Comparison of ENCODE assay signal across 30 mouse cellular contexts in the genomic region with DNA sequence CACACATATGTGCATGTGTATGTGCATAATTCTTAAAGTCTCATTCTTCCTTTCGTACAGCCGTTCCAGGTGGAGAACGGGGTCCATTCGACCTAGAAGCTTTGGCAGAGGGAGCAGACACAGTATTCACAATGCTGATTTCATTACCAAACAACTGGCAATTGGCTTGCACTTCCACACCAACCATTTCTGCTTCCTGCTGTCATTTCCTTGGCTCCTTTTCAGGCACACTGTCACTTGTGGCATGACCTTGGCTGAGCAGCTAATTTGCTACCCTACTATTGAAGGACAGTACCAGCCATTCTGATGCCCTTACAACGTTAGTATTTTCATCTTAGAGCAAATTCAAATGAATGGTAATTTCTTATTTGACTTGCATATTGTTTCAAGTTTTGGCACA.
DNase-seq lines count a peak whose midpoint lies in the region; ATAC-seq and TF ChIP-seq lines count a peak whose summit lies in the region.
"Had no signal": no experiment of that assay in that cellular context is flagged by ENCODE, and none has a peak within 500 bp of the region (broad histone marks: within the 10 kb centered on the region; RNA-seq: fewer than 3 reads in every experiment).

No protein-coding gene starts in this region.

- H3K9ac ChIP-seq in forebrain, embryonic 14.5 days (ENCODE audit: low read length), result no peak overlapping the region
- no peak overlapping the region for H3K9ac ChIP-seq in forebrain, embryonic 11.5 days (ENCODE audit: low read length)
- no peak overlapping the region for H3K9ac ChIP-seq in heart, embryonic 11.5 days (ENCODE audit: low read depth, low read length)
- no peak overlapping the region for H3K9ac ChIP-seq in hindbrain, embryonic 11.5 days (ENCODE audit: low read depth, low read length)
- H3K9ac ChIP-seq: forebrain, postnatal 0 days; heart, embryonic 13.5 days; hindbrain, embryonic 14.5 days; liver, embryonic 14.5 days; midbrain, embryonic 13.5 days; neural tube, embryonic 13.5 days had no signal

- DNase-seq in adrenal gland, adult 2 months, result peak; percentile 42
- DNase-seq in adrenal gland, adult 18-20 months (ENCODE audit: low spot score in 2 of 2), result no peak
- peak; percentile 45 for DNase-seq in forebrain, embryonic 14.5 days (ENCODE audit: low spot score)
- DNase-seq in forebrain, embryonic 11.5 days (ENCODE audit: low spot score), result no peak
- peak; percentile 34 for DNase-seq in heart, adult 8-10 months (ENCODE audit: low spot score)
- peak; percentile 64 for DNase-seq in brain, embryonic 14.5 days (ENCODE audit: low read depth)
- DNase-seq in hindbrain, embryonic 11.5 days (ENCODE audit: low spot score), result no peak
- DNase-seq: cerebellum, adult 8-10 months; forebrain, postnatal 0 days; gastrocnemius, postnatal 10 days; kidney, adult 9 months; kidney, postnatal 10 days; layer of hippocampus, postnatal 36 days; liver; lung, adult 2 months; lung, postnatal 10 days; right cerebral cortex, postnatal 4 days; thymus, adult 18-20 months; thymus, postnatal 36 days had no signal

- no peak overlapping the region for H3K27ac ChIP-seq in forebrain, embryonic 14.5 days (ENCODE audit: low read depth, low read length)
- H3K27ac ChIP-seq in forebrain, embryonic 11.5 days (ENCODE audit: low read depth, low read length), result no peak overlapping the region
- H3K27ac ChIP-seq in heart, embryonic 11.5 days (ENCODE audit: low read depth, low read length), result no peak overlapping the region
- no peak overlapping the region for H3K27ac ChIP-seq in hindbrain, embryonic 11.5 days (ENCODE audit: low read depth, low read length)
- H3K27ac ChIP-seq: heart, embryonic 13.5 days; hindbrain, embryonic 14.5 days; liver, embryonic 14.5 days; macrophage; midbrain, embryonic 13.5 days; neural tube, embryonic 13.5 days; stomach, postnatal 0 days had no signal

- no peaks in the 10 kb centered on the region; the same call in 1 of the 2 replicates for H3K36me3 ChIP-seq in forebrain, embryonic 14.5 days (ENCODE audit: control insufficient read depth, insufficient read depth, low read length)
- H3K36me3 ChIP-seq in forebrain, embryonic 11.5 days (ENCODE audit: control insufficient read depth, insufficient read depth, low read length), result no peaks in the 10 kb centered on the region
- no peaks in the 10 kb centered on the region for H3K36me3 ChIP-seq in heart, embryonic 11.5 days (ENCODE audit: control insufficient read depth, insufficient read depth, low read length)
- no peaks in the 10 kb centered on the region for H3K36me3 ChIP-seq in hindbrain, embryonic 11.5 days (ENCODE audit: control insufficient read depth, insufficient read depth, low read length)
- H3K36me3 ChIP-seq: G1E had no signal

- WGBS in forebrain, embryonic 14.5 days, result 48% methylated on average over 5 of the region's 5 CpGs
- 87% methylated on average over 5 of the region's 5 CpGs for WGBS in forebrain, embryonic 11.5 days
- 88% methylated on average over 5 of the region's 5 CpGs for WGBS in heart, embryonic 11.5 days (ENCODE audit: insufficient replicate concordance)
- 91% methylated on average over 5 of the region's 5 CpGs for WGBS in hindbrain, embryonic 11.5 days

- ATAC-seq in forebrain, embryonic 14.5 days, result no peak
- no peak for ATAC-seq in forebrain, embryonic 11.5 days (replicated peaks; ENCODE audit: low FRiP score)
- ATAC-seq in heart, embryonic 11.5 days (replicated peaks; ENCODE audit: insufficient number of reproducible peaks, low FRiP score, low TSS enrichment), result no peak
- no peak for ATAC-seq in hindbrain, embryonic 11.5 days (ENCODE audit: low FRiP score)
- ATAC-seq: forebrain, postnatal 0 days; intestine, postnatal 0 days; midbrain, embryonic 13.5 days had no signal

- H3K4me2 ChIP-seq in forebrain, embryonic 14.5 days (ENCODE audit: low read length), result no peak overlapping the region
- no peak overlapping the region for H3K4me2 ChIP-seq in forebrain, embryonic 11.5 days (ENCODE audit: low read depth, low read length, severe bottlenecking)
- no peak overlapping the region for H3K4me2 ChIP-seq in heart, embryonic 11.5 days
- H3K4me2 ChIP-seq in hindbrain, embryonic 11.5 days (replicated peaks; ENCODE audit: low read depth, low read length), result no peak overlapping the region
- H3K4me2 ChIP-seq: heart, embryonic 13.5 days; hindbrain, embryonic 14.5 days; midbrain, embryonic 13.5 days; neural tube, embryonic 13.5 days had no signal

- H3K9me3 ChIP-seq in forebrain, embryonic 14.5 days (replicated peaks; ENCODE audit: control insufficient read depth, low read length), result no peaks in the 10 kb centered on the region
- no peaks in the 10 kb centered on the region for H3K9me3 ChIP-seq in forebrain, embryonic 11.5 days (ENCODE audit: control insufficient read depth, low read length)
- H3K9me3 ChIP-seq in heart, embryonic 11.5 days (replicated peaks; ENCODE audit: control insufficient read depth, low read length), result no peaks in the 10 kb centered on the region
- H3K9me3 ChIP-seq in hindbrain, embryonic 11.5 days (ENCODE audit: control insufficient read depth, low read length), result no peaks in the 10 kb centered on the region
- H3K9me3 ChIP-seq: G1E; heart, embryonic 13.5 days; midbrain, embryonic 13.5 days; neural tube, embryonic 13.5 days had no signal

- no peak for TF ChIP-seq POLR2A in brain, embryonic 14.5 days (IDR thresholded peaks at IDR 0.05; ENCODE audit: borderline replicate concordance, extremely low read depth, insufficient read depth, insufficient read length, poor library complexity, severe bottlenecking)

- no peaks in the 10 kb centered on the region for H3K27me3 ChIP-seq in forebrain, embryonic 14.5 days (replicated peaks; ENCODE audit: control insufficient read depth, insufficient read depth, low read length)
- H3K27me3 ChIP-seq in forebrain, embryonic 11.5 days (ENCODE audit: control insufficient read depth, insufficient read depth, low read length), result no peaks in the 10 kb centered on the region
- no peaks in the 10 kb centered on the region for H3K27me3 ChIP-seq in heart, embryonic 11.5 days (ENCODE audit: control insufficient read depth, insufficient read depth, low read length)
- no peaks in the 10 kb centered on the region for H3K27me3 ChIP-seq in hindbrain, embryonic 11.5 days (ENCODE audit: control insufficient read depth, insufficient read depth, low read length)
- H3K27me3 ChIP-seq: heart, embryonic 13.5 days; midbrain, embryonic 13.5 days; neural tube, embryonic 13.5 days had no signal

- no peak for TF ChIP-seq CTCF in brain, embryonic 14.5 days (IDR thresholded peaks at IDR 0.05; ENCODE audit: borderline replicate concordance, extremely low read depth, insufficient read depth, insufficient read length)

- peaks cover 17% of the 10 kb centered on the region for H3K4me1 ChIP-seq in forebrain, embryonic 14.5 days (ENCODE audit: control insufficient read depth, insufficient read depth, low read length)
- no peaks in the 10 kb centered on the region for H3K4me1 ChIP-seq in forebrain, embryonic 11.5 days (replicated peaks; ENCODE audit: control insufficient read depth, insufficient read depth, low read length)
- no peaks in the 10 kb centered on the region for H3K4me1 ChIP-seq in heart, embryonic 11.5 days (ENCODE audit: control insufficient read depth, insufficient read depth, low read length)
- H3K4me1 ChIP-seq in hindbrain, embryonic 11.5 days (replicated peaks; ENCODE audit: control insufficient read depth, insufficient read depth, low read length), result no peaks in the 10 kb centered on the region

- H3K4me3 ChIP-seq in forebrain, embryonic 14.5 days (ENCODE audit: low read depth, low read length), result no peak overlapping the region
- H3K4me3 ChIP-seq in forebrain, embryonic 11.5 days (ENCODE audit: low read depth, low read length), result no peak overlapping the region
- no peak overlapping the region for H3K4me3 ChIP-seq in heart, embryonic 11.5 days (ENCODE audit: low read depth, low read length)
- H3K4me3 ChIP-seq in hindbrain, embryonic 11.5 days (ENCODE audit: low read depth, low read length), result no peak overlapping the region
- H3K4me3 ChIP-seq: erythroblast, embryonic 14.5 days; heart, embryonic 13.5 days; midbrain, embryonic 13.5 days; neural tube, embryonic 13.5 days had no signal

Comparison
In these comparisons a context has a peak if more than half of its experiments do, and no peak if none do; other contexts are left out.
1. DNase-seq: peak in adrenal gland, adult 2 months (single experiment), forebrain, embryonic 14.5 days (single experiment), heart, adult 8-10 months (single experiment) and brain, embryonic 14.5 days (single experiment); none in adrenal gland, adult 18-20 months (0 of 2), forebrain, embryonic 11.5 days (single experiment) and hindbrain, embryonic 11.5 days (single experiment).